Mouse (Mus musculus) kidney, embryonic 15.5 days (tissue): ENCODE measurements around the gene Gm11032. TPM values are rescaled to one million over a fixed set of nuclear protein-coding genes. Genes with fewer than 3 reads are reported as not detected.
A peak's percentile ranks its signal among the peaks of the same experiment; 100 is the strongest.

Experiments used
- ATAC-seq: fragments of 200-750 bp; cut with Nextera tagmentation; replicated peaks from 2 replicates; pipeline ENCODE4 v1.8.0; 2017; ENCODE audit warnings: moderate TSS enrichment; ENCODE audit not compliant: low FRiP score
- H3K27ac ChIP-seq: fragments of 300-500 bp; sonication (generic); 2 replicates; pipeline ENCODE4 v1.5.1; 2015; ENCODE audit warnings: mild to moderate bottlenecking, inconsistent platforms
- H3K27me3 ChIP-seq: fragments of 300-500 bp; sonication (generic); 2 replicates; pipeline ENCODE4 v1.6.1; 2015; ENCODE audit warnings: inconsistent platforms
- H3K36me3 ChIP-seq: fragments of 300-500 bp; sonication (generic); 2 replicates; pipeline ENCODE4 v1.6.1; 2015; ENCODE audit warnings: inconsistent platforms
- H3K4me1 ChIP-seq: fragments of 300-500 bp; sonication (generic); 2 replicates; pipeline ENCODE4 v1.6.1; 2015; ENCODE audit warnings: inconsistent platforms
- H3K4me2 ChIP-seq: fragments of 300-500 bp; sonication (generic); 2 replicates; pipeline ENCODE4 v1.6.1; 2015; ENCODE audit warnings: moderate library complexity, mild to moderate bottlenecking, inconsistent platforms
- H3K4me3 ChIP-seq: fragments of 300-500 bp; sonication (generic); replicated peaks from 2 replicates; pipeline ENCODE4 v1.5.1; 2015; ENCODE audit warnings: mild to moderate bottlenecking, inconsistent platforms
- H3K9ac ChIP-seq: fragments of 300-500 bp; sonication (generic); 2 replicates; pipeline ENCODE4 v1.6.1; 2015; ENCODE audit warnings: mild to moderate bottlenecking, inconsistent platforms
- H3K9me3 ChIP-seq: fragments of 300-500 bp; sonication (generic); replicated peaks from 2 replicates; pipeline ENCODE4 v1.6.1; 2016; ENCODE audit warnings: inconsistent platforms
- WGBS: fragments of 180-500 bp; shearing (Covaris S2); methylation state at CpG from one replicate; pipeline ENCODE4 v1.1.7; 2015; ENCODE audit warnings: mixed read lengths; 5-methylcytosine and 5-hydroxymethylcytosine counted together
- polyA plus RNA-seq: library from polyadenylated mRNA; unstranded; fragments of >200 nt; fragmentation: Nextera tagmentation; extraction: Ambion mirVana; gene quantifications from 2 replicates; pipeline ENCODE4 v1.2.1, GENCODE M21; 2015

Gene Gm11032
- polyA plus RNA-seq, 1 experiment from 2014 or later, result not detected

GRCm38 (mm10) chr11:4601890-4602289 is 18.0 kb upstream of the Gm11032 start:
- no peak overlapping the region for H3K4me2 ChIP-seq
- H3K36me3 ChIP-seq, result no peaks in the 10 kb centered on the region
- H3K4me1 ChIP-seq, result peaks cover 22% of the 10 kb centered on the region
- no peak overlapping the region for H3K4me3 ChIP-seq
- H3K9me3 ChIP-seq, result no peaks in the 10 kb centered on the region
- WGBS, result 91% methylated on average over 5 of the region's 5 CpGs
- H3K27me3 ChIP-seq, result no peaks in the 10 kb centered on the region
- no peak overlapping the region for H3K27ac ChIP-seq
- H3K9ac ChIP-seq, result no peak overlapping the region
- ATAC-seq, result no peak

GRCm38 (mm10) chr11:4602691-4603441 is 17.0 kb upstream of the Gm11032 start:
- no peaks in the 10 kb centered on the region for H3K27me3 ChIP-seq
- no peaks in the 10 kb centered on the region for H3K36me3 ChIP-seq
- no peak overlapping the region for H3K4me3 ChIP-seq
- no peaks in the 10 kb centered on the region for H3K9me3 ChIP-seq
- H3K4me1 ChIP-seq, result peaks cover 22% of the 10 kb centered on the region
- ATAC-seq, result 0 out of 2 replicates have a peak, but pooled peaks have one; percentile 29
- 27% methylated on average over 11 of the region's 12 CpGs for WGBS
- H3K27ac ChIP-seq, result no peak overlapping the region
- 0 out of 2 replicates have a peak overlapping the region, but pooled peaks have one; percentile 5 for H3K9ac ChIP-seq
- H3K4me2 ChIP-seq, result peak overlapping the region; percentile 12; the same call in 1 of the 2 replicates

- Histone ChIP-seq H3K36me3 (no peaks in the 10 kb centered on the region), H3K9ac (no peak overlapping the region), H3K27ac (0 out of 2 replicates have a peak overlapping the region, but pooled peaks have one; percentile 13), H3K9me3 (no peaks in the 10 kb centered on the region), H3K4me2 (no peak overlapping the region), H3K4me3 (no peak overlapping the region), H3K4me1 (peaks cover 22% of the 10 kb centered on the region), H3K27me3 (no peaks in the 10 kb centered on the region)
- 5% methylated on average over 6 of the region's 6 CpGs for WGBS
- ATAC-seq, result no peak
Measured at GRCm38 (mm10) chr11:4604441-4604840, 15.4 kb upstream of the Gm11032 start.

- ATAC-seq, result no peak
- Histone ChIP-seq H3K9me3 (no peaks in the 10 kb centered on the region), H3K27ac (no peak overlapping the region), H3K4me2 (no peak overlapping the region), H3K9ac (no peak overlapping the region), H3K4me1 (peaks cover 22% of the 10 kb centered on the region), H3K4me3 (no peak overlapping the region), H3K36me3 (no peaks in the 10 kb centered on the region), H3K27me3 (no peaks in the 10 kb centered on the region)
- 52% methylated on average over 7 of the region's 7 CpGs for WGBS
Measured at GRCm38 (mm10) chr11:4605414-4605813, 14.5 kb upstream of the Gm11032 start.

GRCm38 (mm10) chr11:4606541-4606940 is 13.3 kb upstream of the Gm11032 start:
- H3K36me3 ChIP-seq, result no peaks in the 10 kb centered on the region
- H3K9ac ChIP-seq, result no peak overlapping the region
- no peak overlapping the region for H3K4me3 ChIP-seq
- no peak overlapping the region for H3K27ac ChIP-seq
- no peak overlapping the region for H3K4me2 ChIP-seq
- H3K9me3 ChIP-seq, result no peaks in the 10 kb centered on the region
- ATAC-seq, result no peak
- 72% methylated on average over 1 of the region's 1 CpGs for WGBS
- no peaks in the 10 kb centered on the region for H3K27me3 ChIP-seq
- peaks cover 22% of the 10 kb centered on the region for H3K4me1 ChIP-seq

GRCm38 (mm10) chr11:4611904-4612303 is 8.0 kb upstream of the Gm11032 start:
- Histone ChIP-seq H3K4me2 (no peak overlapping the region), H3K36me3 (no peaks in the 10 kb centered on the region), H3K4me3 (no peak overlapping the region), H3K27me3 (no peaks in the 10 kb centered on the region), H3K9me3 (no peaks in the 10 kb centered on the region), H3K9ac (no peak overlapping the region), H3K27ac (no peak overlapping the region), H3K4me1 (no peaks in the 10 kb centered on the region)
- WGBS, result 71% methylated on average over 2 of the region's 2 CpGs
- ATAC-seq, result no peak

- Histone ChIP-seq H3K4me1 (no peaks in the 10 kb centered on the region), H3K4me2 (no peak overlapping the region), H3K36me3 (no peaks in the 10 kb centered on the region), H3K27ac (no peak overlapping the region), H3K9ac (no peak overlapping the region), H3K9me3 (no peaks in the 10 kb centered on the region), H3K27me3 (no peaks in the 10 kb centered on the region), H3K4me3 (no peak overlapping the region)
- 65% methylated on average over 13 of the region's 13 CpGs for WGBS
- no peak for ATAC-seq
Measured at GRCm38 (mm10) chr11:4620501-4621108, 738 bp downstream of the Gm11032 start.

GRCm38 (mm10) chr11:4621866-4622265 is 2.0 kb downstream of the Gm11032 start:
- Histone ChIP-seq H3K4me2 (no peak overlapping the region), H3K36me3 (no peaks in the 10 kb centered on the region), H3K9ac (no peak overlapping the region), H3K4me1 (no peaks in the 10 kb centered on the region), H3K4me3 (no peak overlapping the region), H3K27me3 (no peaks in the 10 kb centered on the region), H3K27ac (no peak overlapping the region), H3K9me3 (no peaks in the 10 kb centered on the region)
- no peak for ATAC-seq
- 68% methylated on average over 4 of the region's 4 CpGs for WGBS

GRCm38 (mm10) chr11:4622442-4622986 is 2.6 kb downstream of the Gm11032 start:
- H3K4me3 ChIP-seq, result no peak overlapping the region
- WGBS, result 83% methylated on average over 7 of the region's 7 CpGs
- no peaks in the 10 kb centered on the region for H3K27me3 ChIP-seq
- ATAC-seq, result no peak
- no peaks in the 10 kb centered on the region for H3K9me3 ChIP-seq
- H3K27ac ChIP-seq, result no peak overlapping the region
- no peaks in the 10 kb centered on the region for H3K4me1 ChIP-seq
- H3K36me3 ChIP-seq, result no peaks in the 10 kb centered on the region
- no peak overlapping the region for H3K9ac ChIP-seq
- H3K4me2 ChIP-seq, result no peak overlapping the region

GRCm38 (mm10) chr11:4622997-4623396 is 3.1 kb downstream of the Gm11032 start:
- Histone ChIP-seq H3K4me2 (no peak overlapping the region), H3K36me3 (no peaks in the 10 kb centered on the region), H3K4me3 (no peak overlapping the region), H3K27me3 (no peaks in the 10 kb centered on the region), H3K9me3 (no peaks in the 10 kb centered on the region), H3K4me1 (no peaks in the 10 kb centered on the region), H3K9ac (no peak overlapping the region), H3K27ac (no peak overlapping the region)
- ATAC-seq, result no peak
- WGBS, result 68% methylated on average over 5 of the region's 5 CpGs

GRCm38 (mm10) chr11:4625931-4626330 is 6.1 kb downstream of the Gm11032 start:
- Histone ChIP-seq H3K27ac (no peak overlapping the region), H3K4me2 (no peak overlapping the region), H3K36me3 (no peaks in the 10 kb centered on the region), H3K4me3 (no peak overlapping the region), H3K4me1 (peaks cover 8% of the 10 kb centered on the region), H3K9ac (no peak overlapping the region), H3K27me3 (no peaks in the 10 kb centered on the region), H3K9me3 (no peaks in the 10 kb centered on the region)
- no peak for ATAC-seq
- WGBS, result 75% methylated on average over 7 of the region's 7 CpGs

GRCm38 (mm10) chr11:4627636-4628035 is 7.8 kb downstream of the Gm11032 start:
- H3K27me3 ChIP-seq, result no peaks in the 10 kb centered on the region
- H3K9me3 ChIP-seq, result no peaks in the 10 kb centered on the region
- no peaks in the 10 kb centered on the region for H3K36me3 ChIP-seq
- no peak for ATAC-seq
- H3K4me2 ChIP-seq, result no peak overlapping the region
- H3K27ac ChIP-seq, result no peak overlapping the region
- WGBS, result 76% methylated on average over 7 of the region's 7 CpGs
- H3K4me1 ChIP-seq, result peaks cover 8% of the 10 kb centered on the region
- no peak overlapping the region for H3K9ac ChIP-seq
- no peak overlapping the region for H3K4me3 ChIP-seq
